ENCODE assay signal across 1 mouse cellular context in the genomic region with DNA sequence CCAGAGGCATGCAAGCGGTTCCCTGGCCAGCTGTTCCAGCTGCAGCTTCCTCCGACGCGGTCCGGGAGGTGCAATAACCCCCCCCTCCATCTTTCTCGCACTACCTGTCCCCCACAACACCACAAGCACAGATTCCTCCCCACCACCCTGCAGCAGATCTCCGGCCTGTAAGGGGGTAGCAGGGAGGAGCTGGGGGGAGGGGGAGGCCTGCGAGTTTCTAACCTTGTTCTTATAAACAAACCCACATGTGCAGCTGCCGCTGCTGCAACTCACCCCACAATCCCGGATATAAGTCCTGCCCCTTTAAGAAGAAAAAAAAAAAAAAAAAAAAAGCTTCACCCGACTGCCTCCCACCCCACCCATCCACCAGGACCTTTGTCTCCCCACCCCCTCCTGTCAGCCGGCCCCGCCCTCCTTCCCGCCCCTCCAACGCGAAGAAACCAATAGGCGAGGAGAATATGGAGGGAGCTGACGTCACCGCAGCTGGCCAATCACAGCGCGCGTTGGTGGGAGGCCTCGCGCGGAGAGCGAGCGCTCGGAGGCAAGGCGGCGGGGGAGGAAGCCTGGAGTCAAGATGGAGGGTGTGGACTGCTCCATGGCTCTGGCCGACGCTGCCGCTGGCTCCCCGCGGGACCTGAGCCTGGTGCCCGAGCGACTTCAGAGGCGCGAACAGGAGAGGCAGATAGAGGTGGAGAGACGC.
TF ChIP-seq lines count a peak whose summit lies in the region.

TSS of gene Tbcc (plus strand) at position 569 of the 700 bp plus-strand sequence.

TF ChIP-seq in myocyte, 11 proteins besides CTCF, POLR2A, EP300 and RAD21 (continued from another document):
- TF ChIP-seq TCF12 (IDR thresholded peaks at IDR 0.05; ENCODE audit: insufficient read depth, poor library complexity, severe bottlenecking), result no peak
- TF ChIP-seq CEBPB (IDR thresholded peaks at IDR 0.05; ENCODE audit: insufficient read depth, poor library complexity, severe bottlenecking), result no peak
- TF ChIP-seq MAX (IDR thresholded peaks at IDR 0.05; ENCODE audit: low read depth), result no peak
- TF ChIP-seq USF1 (IDR thresholded peaks at IDR 0.05; ENCODE audit: low read depth), result no peak
- TF ChIP-seq REST (IDR thresholded peaks at IDR 0.05; ENCODE audit: insufficient read depth, insufficient read length), result peak; percentile 55
